Mouse (Mus musculus) midbrain, embryonic 11.5 days (tissue): Measurements from ENCODE around the gene Slc26a8. TPM values are rescaled to one million over a fixed set of nuclear protein-coding genes. Genes with fewer than 3 reads are reported as not detected.
A peak's percentile ranks its signal among the peaks of the same experiment; 100 is the strongest.

Experiments
- ATAC-seq: fragments of 200-750 bp; cut with Nextera tagmentation; 2 replicates; pipeline ENCODE4 v1.8.0; 2017; ENCODE audit warnings: moderate TSS enrichment, moderate library complexity; ENCODE audit not compliant: low FRiP score
- DNase-seq: peaks from one replicate; pipeline ENCODE4 v3.0.0; 2015; ENCODE audit warnings: low spot score; ENCODE audit errors: missing footprints
- H3K27ac ChIP-seq: fragments of 300-500 bp; sonication (generic); 2 replicates; pipeline ENCODE4 v1.5.1; 2014; ENCODE audit warnings: low read depth, low read length
- H3K27me3 ChIP-seq: fragments of 300-500 bp; sonication (generic); 2 replicates; pipeline ENCODE4 v1.6.1; 2014; ENCODE audit warnings: mild to moderate bottlenecking, low read length, moderate library complexity, mixed read lengths; ENCODE audit not compliant: control insufficient read depth, insufficient read depth
- H3K36me3 ChIP-seq: fragments of 300-500 bp; sonication (generic); 2 replicates; pipeline ENCODE4 v1.6.1; 2014; ENCODE audit warnings: mild to moderate bottlenecking, low read length, moderate library complexity, mixed read lengths; ENCODE audit not compliant: control insufficient read depth, insufficient read depth
- H3K4me1 ChIP-seq: fragments of 300-500 bp; sonication (generic); 2 replicates; pipeline ENCODE4 v1.6.1; 2014; ENCODE audit warnings: low read length; ENCODE audit not compliant: control insufficient read depth, insufficient read depth
- H3K4me2 ChIP-seq: fragments of 300-500 bp; sonication (generic); 2 replicates; pipeline ENCODE4 v1.6.1; 2014; ENCODE audit warnings: mild to moderate bottlenecking, moderate library complexity
- H3K4me3 ChIP-seq: fragments of 300-500 bp; sonication (generic); 2 replicates; pipeline ENCODE4 v1.5.1; 2014; ENCODE audit warnings: low read depth, low read length
- H3K9ac ChIP-seq: fragments of 300-500 bp; sonication (generic); 2 replicates; pipeline ENCODE4 v1.6.1; 2014; ENCODE audit warnings: low read length
- H3K9me3 ChIP-seq: fragments of 300-500 bp; sonication (generic); 2 replicates; pipeline ENCODE4 v1.6.1; 2016; ENCODE audit warnings: low read length; ENCODE audit not compliant: control insufficient read depth
- WGBS: fragments of 180-500 bp; shearing (Covaris S2); extraction: QIAGEN DNeasy Blood & Tissue Kit; methylation state at CpG from one replicate; pipeline ENCODE4 v1.1.7; 2014; 5-methylcytosine and 5-hydroxymethylcytosine counted together
- polyA plus RNA-seq: library from polyadenylated mRNA; unstranded; fragments of >200 nt; fragmentation: Nextera tagmentation; extraction: Ambion mirVana; gene quantifications from 2 replicates; pipeline ENCODE4 v1.2.1, GENCODE M21; 2014

The Slc26a8 gene
- polyA plus RNA-seq, 1 experiment from 2014 or later, result 0.75 TPM

DNA sequence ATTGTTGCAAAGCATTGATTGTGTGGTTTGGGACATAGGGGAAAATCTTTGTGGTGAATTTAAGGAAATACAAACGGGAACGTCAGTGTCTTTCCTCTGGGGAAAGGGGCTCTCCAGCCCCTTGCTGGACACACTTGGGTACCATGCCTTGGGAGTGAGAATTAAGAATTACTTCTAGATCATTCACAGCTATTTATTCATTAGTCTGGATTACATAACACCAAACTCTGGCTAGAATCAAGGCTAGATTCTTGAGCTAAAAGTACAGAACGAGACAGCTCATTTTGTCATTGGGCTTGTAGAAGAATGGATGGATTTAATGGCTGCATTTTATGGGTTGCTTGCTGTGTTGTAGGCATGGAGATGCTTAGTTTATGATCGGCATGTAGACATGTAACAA is 4.8 kb upstream of the Slc26a8 start:
- Histone ChIP-seq H3K4me3 (no peak overlapping the region), H3K9me3 (no peaks in the 10 kb centered on the region), H3K27me3 (no peaks in the 10 kb centered on the region), H3K4me2 (no peak overlapping the region), H3K9ac (no peak overlapping the region), H3K36me3 (no peaks in the 10 kb centered on the region), H3K4me1 (peaks cover 15% of the 10 kb centered on the region), H3K27ac (no peak overlapping the region)
- ATAC-seq (no peak), DNase-seq (no peak)
- 79% methylated on average over 4 of the region's 4 CpGs for WGBS

DNA sequence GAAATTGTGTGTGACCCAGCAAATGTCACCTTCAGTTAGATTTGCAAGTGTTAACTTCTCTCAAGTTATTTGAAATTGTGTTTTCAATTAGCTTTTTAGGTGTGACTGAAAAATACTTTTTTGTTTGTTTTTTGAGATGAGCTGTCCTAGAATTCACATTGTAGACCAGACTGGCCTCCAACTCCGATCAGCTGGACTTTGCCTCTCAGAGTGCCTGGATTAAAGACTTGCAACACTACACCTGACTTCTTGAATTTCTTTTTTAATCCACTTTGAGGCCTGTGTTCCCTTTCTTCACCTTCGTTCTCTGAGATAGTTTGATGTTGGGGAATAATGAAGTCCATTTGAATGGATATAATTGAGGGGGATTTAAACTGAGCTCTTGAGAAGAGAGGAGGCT is 4.0 kb upstream of the Slc26a8 start:
- WGBS, result 47% methylated on average over 2 of the region's 2 CpGs
- H3K4me3 ChIP-seq, result no peak overlapping the region
- no peaks in the 10 kb centered on the region for H3K36me3 ChIP-seq
- H3K27ac ChIP-seq, result no peak overlapping the region
- no peak overlapping the region for H3K9ac ChIP-seq
- peaks cover 20% of the 10 kb centered on the region for H3K4me1 ChIP-seq
- no peaks in the 10 kb centered on the region for H3K9me3 ChIP-seq
- no peak for DNase-seq
- peaks cover 2% of the 10 kb centered on the region for H3K27me3 ChIP-seq
- ATAC-seq, result no peak
- no peak overlapping the region for H3K4me2 ChIP-seq

DNA sequence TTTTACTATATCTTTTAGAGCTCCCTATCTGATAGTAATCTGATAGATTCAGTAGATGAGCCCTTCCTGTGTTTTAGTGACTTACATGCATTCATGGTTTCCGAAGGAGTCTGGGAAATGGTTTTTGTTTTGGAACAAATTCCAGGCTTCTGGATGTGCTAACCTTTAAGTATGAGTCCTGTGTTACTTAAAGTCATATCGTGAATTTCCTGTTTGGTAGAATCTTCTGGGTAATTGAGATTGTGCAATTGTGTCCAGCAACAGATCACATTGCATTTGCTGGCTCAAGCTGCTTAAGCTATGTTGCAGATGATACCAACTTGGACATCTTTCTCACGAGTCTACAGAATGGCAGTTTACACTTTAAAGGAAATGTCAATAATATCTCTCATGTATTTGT is 3.1 kb upstream of the Slc26a8 start:
- H3K9me3 ChIP-seq, result no peaks in the 10 kb centered on the region
- H3K27ac ChIP-seq, result no peak overlapping the region
- H3K4me1 ChIP-seq, result peaks cover 20% of the 10 kb centered on the region
- H3K4me3 ChIP-seq, result peak overlapping the region; percentile 94
- 60% methylated on average over 3 of the region's 3 CpGs for WGBS
- ATAC-seq (no peak), DNase-seq (no peak)
- peaks cover 6% of the 10 kb centered on the region for H3K27me3 ChIP-seq
- H3K36me3 ChIP-seq, result no peaks in the 10 kb centered on the region
- peak overlapping the region; percentile 69 for H3K4me2 ChIP-seq
- peak overlapping the region; percentile 92; the same call in 1 of the 2 replicates for H3K9ac ChIP-seq

DNA sequence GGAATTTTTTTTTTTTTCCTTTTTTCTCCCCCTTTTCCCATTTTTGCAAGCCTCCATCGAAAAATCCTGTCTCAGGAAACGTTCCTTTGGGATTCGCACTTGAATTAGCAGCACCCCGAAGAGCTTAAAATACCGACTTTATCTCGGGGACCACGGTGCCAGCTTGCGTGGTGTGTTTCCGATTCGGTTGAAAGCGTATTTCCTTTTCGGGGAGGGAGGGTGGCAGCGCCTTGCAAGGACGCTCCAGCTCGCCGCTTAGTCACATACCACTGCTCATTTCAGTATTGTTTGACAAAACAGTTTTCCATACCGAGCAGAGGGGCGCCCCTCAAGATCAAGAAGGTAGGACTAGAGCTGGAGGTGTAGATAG is 2.3 kb upstream of the Slc26a8 start:
- ATAC-seq, result no peak
- WGBS, result under 1% methylated on average over 18 of the region's 18 CpGs
- DNase-seq, result peak; percentile 91
- H3K27ac ChIP-seq, result peak overlapping the region; percentile 93; the same call in 1 of the 2 replicates
- H3K36me3 ChIP-seq, result no peaks in the 10 kb centered on the region
- peaks cover 16% of the 10 kb centered on the region for H3K4me1 ChIP-seq
- H3K9me3 ChIP-seq, result no peaks in the 10 kb centered on the region
- H3K4me3 ChIP-seq, result peak overlapping the region; percentile 94
- H3K9ac ChIP-seq, result peak overlapping the region; percentile 92
- peak overlapping the region; percentile 69 for H3K4me2 ChIP-seq
- H3K27me3 ChIP-seq, result peaks cover 6% of the 10 kb centered on the region

DNA sequence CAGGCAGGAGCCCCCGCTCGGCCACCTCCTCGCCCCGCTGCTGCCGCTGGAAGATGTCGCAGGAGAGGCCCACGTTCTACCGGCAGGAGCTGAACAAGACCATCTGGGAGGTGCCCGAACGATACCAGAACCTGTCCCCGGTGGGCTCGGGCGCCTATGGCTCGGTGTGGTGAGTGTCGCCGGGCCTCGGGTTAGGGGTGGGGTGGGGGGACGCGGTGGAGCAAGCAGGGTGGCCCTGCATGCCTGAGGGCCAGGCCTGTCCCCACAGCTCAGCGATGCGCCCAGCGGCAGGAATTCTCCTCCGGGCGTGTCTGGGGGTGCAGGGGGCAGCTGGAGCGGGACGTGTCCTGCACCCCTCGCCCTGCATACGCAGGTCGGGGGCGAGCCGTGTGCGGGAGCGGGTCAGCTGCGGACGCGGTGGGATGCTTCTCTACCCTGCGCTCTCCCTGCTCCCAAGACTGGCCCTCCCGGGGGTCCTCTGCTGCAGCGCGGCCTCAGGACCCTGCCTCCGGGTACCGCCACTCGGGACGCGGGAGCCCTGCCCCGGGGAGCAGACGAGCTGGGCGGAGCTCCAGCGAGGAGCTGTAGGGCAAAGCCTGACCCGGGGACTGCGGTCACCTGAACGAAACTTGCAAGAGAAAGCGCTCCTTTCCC is 1.8 kb upstream of the Slc26a8 start:
- ATAC-seq (peak; percentile 57), DNase-seq (peak; percentile 96)
- no peaks in the 10 kb centered on the region for H3K9me3 ChIP-seq
- H3K9ac ChIP-seq, result peak overlapping the region; percentile 92
- peak overlapping the region; percentile 94 for H3K4me3 ChIP-seq
- peak overlapping the region; percentile 93 for H3K27ac ChIP-seq
- H3K4me1 ChIP-seq, result peaks cover 16% of the 10 kb centered on the region
- under 1% methylated on average over 51 of the region's 53 CpGs for WGBS
- no peaks in the 10 kb centered on the region for H3K36me3 ChIP-seq
- H3K4me2 ChIP-seq, result peak overlapping the region; percentile 69
- H3K27me3 ChIP-seq, result peaks cover 6% of the 10 kb centered on the region

DNA sequence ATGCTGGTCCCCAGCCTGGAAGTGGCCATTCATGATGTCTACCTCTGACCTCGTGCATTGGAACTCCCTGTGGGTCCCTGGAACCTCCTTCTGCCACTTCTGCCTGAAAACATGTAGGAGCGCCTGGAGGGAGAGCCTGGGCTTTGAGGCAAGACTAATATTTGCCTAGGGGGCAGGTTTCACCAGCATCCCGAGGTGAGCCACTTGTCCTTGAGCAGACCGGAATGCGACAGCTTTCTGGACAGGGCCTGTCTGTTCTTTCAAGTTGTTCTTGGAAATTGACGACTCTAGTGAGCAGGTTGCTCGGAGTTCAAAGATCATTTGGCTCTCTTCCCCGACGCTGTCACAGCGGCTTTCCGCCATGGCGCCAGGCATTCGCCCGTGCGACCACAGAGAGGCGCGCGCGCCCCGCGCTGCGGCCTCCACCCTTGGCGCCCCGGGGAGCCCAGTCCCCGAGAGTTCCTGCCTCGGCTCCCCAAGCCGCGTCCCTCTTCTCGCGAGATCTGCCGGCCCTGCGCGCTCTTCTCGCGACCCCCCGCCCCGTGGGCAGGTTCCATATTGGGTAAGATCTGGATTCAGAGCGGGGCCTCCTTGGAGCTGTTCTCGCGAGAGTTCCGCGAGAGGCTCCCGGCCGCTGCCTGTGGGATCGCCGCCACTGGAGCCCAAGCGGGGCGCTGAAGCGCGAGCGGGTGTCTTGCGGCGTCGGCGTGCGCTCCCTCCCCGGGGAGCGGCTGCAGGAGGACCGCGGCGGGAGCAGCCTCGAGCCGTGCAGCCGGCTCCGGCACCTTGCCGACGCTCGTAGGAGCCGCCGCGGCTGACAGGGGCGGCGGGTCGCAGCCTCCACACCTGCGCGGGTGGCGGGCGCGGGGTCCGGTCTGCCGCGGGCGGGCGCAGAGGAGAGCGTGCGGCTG is 998 bp upstream of the Slc26a8 start, which contains the start of gene Mapk14:
Mapk14 (plus strand) TSS at position 554 of the 911 bp plus-strand sequence.
- Histone ChIP-seq H3K4me1 (peaks cover 16% of the 10 kb centered on the region), H3K27ac (peak within 1 kb of the TSS; percentile 93), H3K4me2 (peak within 1 kb of the TSS; percentile 69), H3K9me3 (no peaks in the 10 kb centered on the region), H3K27me3 (peaks cover 6% of the 10 kb centered on the region), H3K9ac (peak within 1 kb of the TSS; percentile 92), H3K4me3 (peak within 1 kb of the TSS; percentile 94), H3K36me3 (no peaks in the 10 kb centered on the region)
- WGBS, result under 1% methylated on average over 86 of the region's 86 CpGs
- ATAC-seq (peak; percentile 95), DNase-seq (peak; percentile 99)

DNA sequence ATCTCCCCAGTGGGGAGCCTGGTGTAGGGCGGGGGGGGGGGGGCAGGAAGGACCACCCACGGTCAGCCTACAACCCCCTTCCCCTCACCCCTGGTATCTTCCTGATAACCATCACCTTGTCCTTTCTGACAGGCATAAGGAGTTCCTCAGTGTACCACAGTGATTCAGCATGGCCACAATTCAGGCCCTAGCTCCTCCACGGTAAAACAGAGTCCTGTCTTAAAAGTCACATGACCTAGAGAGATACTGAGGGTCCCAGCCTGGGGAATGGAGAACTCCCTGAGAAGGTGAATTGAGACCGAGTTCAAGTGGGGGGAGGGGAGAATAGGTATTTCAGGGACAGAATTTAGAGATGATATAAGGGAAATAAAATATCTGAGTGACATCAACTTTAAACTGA is 2.7 kb downstream of the Slc26a8 start:
- peaks cover 6% of the 10 kb centered on the region for H3K27me3 ChIP-seq
- no peak overlapping the region for H3K4me3 ChIP-seq
- H3K27ac ChIP-seq, result no peak overlapping the region
- H3K36me3 ChIP-seq, result no peaks in the 10 kb centered on the region
- no peak overlapping the region for H3K4me2 ChIP-seq
- no peaks in the 10 kb centered on the region for H3K9me3 ChIP-seq
- no peak overlapping the region for H3K9ac ChIP-seq
- ATAC-seq (no peak), DNase-seq (no peak)
- peaks cover 5% of the 10 kb centered on the region for H3K4me1 ChIP-seq
- 48% methylated on average over 4 of the region's 4 CpGs for WGBS

DNA sequence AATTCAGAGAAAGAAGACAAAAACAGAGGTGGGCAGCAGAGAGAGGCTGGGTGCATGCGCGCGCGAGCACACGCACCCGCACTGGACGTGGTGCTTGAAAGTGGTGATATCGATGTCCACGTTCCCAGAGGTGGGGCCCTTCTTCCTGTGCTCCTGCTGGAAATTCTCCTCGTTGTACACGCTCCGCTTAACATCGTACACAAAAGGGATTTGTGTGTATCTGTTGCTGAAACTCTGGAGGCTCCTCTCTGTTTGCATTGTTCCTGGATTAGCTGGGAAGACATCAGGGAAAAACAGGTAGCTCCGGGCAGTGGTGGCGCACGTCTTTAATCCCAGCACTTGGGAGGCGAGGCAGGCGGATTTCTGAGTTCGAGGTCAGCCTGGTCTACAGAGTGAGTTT is 5.4 kb downstream of the Slc26a8 start:
- Histone ChIP-seq H3K36me3 (no peaks in the 10 kb centered on the region), H3K9ac (no peak overlapping the region), H3K27me3 (peaks cover 6% of the 10 kb centered on the region), H3K4me1 (peaks cover 4% of the 10 kb centered on the region), H3K9me3 (no peaks in the 10 kb centered on the region), H3K27ac (no peak overlapping the region), H3K4me3 (no peak overlapping the region), H3K4me2 (no peak overlapping the region)
- WGBS, result 56% methylated on average over 19 of the region's 19 CpGs
- DNase-seq (no peak), ATAC-seq (no peak)

DNA sequence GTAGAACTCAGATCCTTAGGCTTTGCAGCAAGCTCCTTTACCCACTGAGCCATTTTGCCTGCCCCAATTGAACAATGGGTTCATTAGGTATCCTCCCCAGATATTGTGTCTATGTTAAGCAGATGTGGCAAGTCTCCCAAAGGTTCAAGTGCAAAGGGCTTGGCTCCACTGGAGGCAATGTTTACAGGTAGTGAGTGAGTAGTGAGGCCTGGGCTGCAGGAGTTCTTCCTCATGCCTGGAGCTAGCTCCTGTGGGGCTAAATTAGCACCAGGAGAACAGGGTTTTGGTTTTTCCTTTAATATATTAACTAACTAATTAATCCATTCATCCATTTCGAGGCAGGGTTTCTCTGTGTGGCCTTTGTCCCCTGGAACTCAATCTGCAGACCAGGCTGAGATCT is 6.4 kb downstream of the Slc26a8 start:
- Histone ChIP-seq H3K4me1 (no peaks in the 10 kb centered on the region), H3K27ac (no peak overlapping the region), H3K36me3 (no peaks in the 10 kb centered on the region), H3K27me3 (0 out of 2 replicates have a peak, but pooled peaks cover 2% of the 10 kb centered on the region), H3K4me3 (no peak overlapping the region), H3K4me2 (no peak overlapping the region), H3K9me3 (no peaks in the 10 kb centered on the region), H3K9ac (no peak overlapping the region)
- ATAC-seq (no peak), DNase-seq (no peak)
- WGBS, result 62% methylated on average over 1 of the region's 1 CpGs
